Mouse (Mus musculus) hindbrain, postnatal 0 days (tissue): Measurements from ENCODE around the gene Calhm6. TPM values are rescaled to one million over a fixed set of nuclear protein-coding genes. Genes with fewer than 3 reads are reported as not detected.

ENCODE experiments used
- ATAC-seq: fragments of 200-750 bp; cut with Nextera tagmentation; 2 replicates; pipeline ENCODE4 v1.8.0; 2017; ENCODE audit warnings: mild to moderate bottlenecking, moderate TSS enrichment, moderate library complexity
- DNase-seq: peaks from one replicate; pipeline ENCODE4 v3.0.0-alpha.2; 2015; ENCODE audit warnings: low spot score
- H3K27ac ChIP-seq: fragments of 300-500 bp; sonication (generic); 2 replicates; pipeline ENCODE4 v1.5.1; 2014; ENCODE audit warnings: mild to moderate bottlenecking
- H3K27me3 ChIP-seq: fragments of 300-500 bp; sonication (generic); 2 replicates; pipeline ENCODE4 v1.6.1; 2014; ENCODE audit warnings: low read length, mixed read lengths; ENCODE audit not compliant: insufficient read depth
- H3K36me3 ChIP-seq: fragments of 300-500 bp; sonication (generic); 2 replicates; pipeline ENCODE4 v1.6.1; 2014; ENCODE audit warnings: low read length, mixed read lengths; ENCODE audit not compliant: insufficient read depth
- H3K4me1 ChIP-seq: fragments of 300-500 bp; sonication (generic); 2 replicates; pipeline ENCODE4 v1.6.1; 2014; ENCODE audit warnings: antibody characterized with exemption, low read length, mixed read lengths; ENCODE audit not compliant: insufficient read depth
- H3K4me2 ChIP-seq: fragments of 300-500 bp; sonication (generic); 2 replicates; pipeline ENCODE4 v1.6.1; 2014; ENCODE audit warnings: low read depth, mild to moderate bottlenecking, low read length, moderate library complexity, mixed read lengths
- H3K4me3 ChIP-seq: fragments of 300-500 bp; sonication (generic); 2 replicates; pipeline ENCODE4 v1.5.1; 2014; ENCODE audit warnings: low read length
- H3K9ac ChIP-seq: fragments of 300-500 bp; sonication (generic); replicated peaks from 2 replicates; pipeline ENCODE4 v1.6.1; 2014; ENCODE audit warnings: mild to moderate bottlenecking, low read length, moderate library complexity, mixed read lengths
- H3K9me3 ChIP-seq: fragments of 300-500 bp; sonication (generic); 2 replicates; pipeline ENCODE4 v1.6.1; 2016; ENCODE audit warnings: low read length, mixed read lengths
- CTCF ChIP-seq: IDR thresholded peaks from 2 replicates; pipeline ENCODE4 v1.5.1; 2016; ENCODE audit warnings: antibody characterized with exemption, control low read depth, low read depth
- WGBS: fragments of 180-500 bp; shearing (Covaris S2); extraction: QIAGEN DNeasy Blood & Tissue Kit; methylation state at CpG from one replicate; pipeline ENCODE4 v1.1.7; 2014; 5-methylcytosine and 5-hydroxymethylcytosine counted together
- polyA plus RNA-seq: library from polyadenylated mRNA; unstranded; fragments of >200 nt; fragmentation: Nextera tagmentation; extraction: Ambion mirVana; gene quantifications from 2 replicates; pipeline ENCODE4 v1.2.1, GENCODE M21; 2015
- total RNA-seq: library from RNA; depleted of rRNA; stranded (reverse); fragments of >200 nt; gene quantifications from 2 replicates; pipeline ENCODE4 v1.2.3, GENCODE M21; 2014; rRNA removed

Gene Calhm6
- total and polyA plus RNA-seq, 2 experiments from 2014 or later, result 0.16 to 1.1 TPM

DNA sequence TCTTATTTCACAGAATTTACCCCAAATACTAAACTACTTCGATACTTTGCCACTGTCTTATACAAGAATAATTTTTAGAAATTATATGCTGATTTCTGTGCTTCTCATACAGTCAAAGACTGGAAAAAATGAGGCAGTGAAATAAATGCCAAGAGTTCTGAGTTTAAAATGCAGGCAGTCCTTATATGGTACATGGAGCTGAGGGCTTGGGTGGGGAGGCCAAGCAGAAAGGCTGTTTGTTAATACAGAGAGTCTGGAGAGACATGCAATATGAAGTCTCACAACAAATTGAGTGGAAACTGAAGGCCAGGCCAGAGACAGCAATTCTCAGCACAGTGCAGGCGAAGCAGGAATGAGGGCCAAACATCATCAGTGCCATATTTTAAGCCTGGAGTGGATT lies 39.3 kb downstream of the Calhm6 start:
- Histone ChIP-seq H3K4me1 (no peaks in the 10 kb centered on the region), H3K9ac (no peak overlapping the region), H3K27ac (no peak overlapping the region), H3K9me3 (no peaks in the 10 kb centered on the region), H3K27me3 (no peaks in the 10 kb centered on the region), H3K4me2 (no peak overlapping the region), H3K4me3 (no peak overlapping the region), H3K36me3 (no peaks in the 10 kb centered on the region)
- no peak for DNase-seq
- 90% methylated on average over 2 of the region's 2 CpGs for WGBS
- TF ChIP-seq CTCF, result no peak
- no peak for ATAC-seq

DNA sequence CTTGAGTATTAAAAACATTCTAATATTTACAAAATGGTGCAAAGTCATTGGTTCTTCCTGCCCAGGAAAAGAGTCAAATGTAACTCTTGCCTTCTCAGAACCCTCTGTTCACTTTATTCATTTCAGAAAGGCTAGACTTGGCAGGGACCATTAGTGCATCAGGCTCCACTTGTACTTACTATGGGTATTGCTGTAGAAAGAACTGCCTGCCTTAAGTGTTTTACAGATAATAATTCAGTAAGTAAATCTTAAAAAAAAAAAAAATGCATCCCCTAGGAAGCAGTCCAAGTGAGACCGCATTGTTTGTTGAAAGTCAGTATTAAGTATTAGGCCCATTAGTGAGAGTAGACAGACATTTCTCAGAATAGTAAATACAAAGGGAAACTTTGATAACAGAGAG lies 41.3 kb downstream of the Calhm6 start:
- Histone ChIP-seq H3K27ac (no peak overlapping the region), H3K9ac (no peak overlapping the region), H3K27me3 (no peaks in the 10 kb centered on the region), H3K4me3 (no peak overlapping the region), H3K4me1 (no peaks in the 10 kb centered on the region), H3K9me3 (no peaks in the 10 kb centered on the region), H3K4me2 (no peak overlapping the region), H3K36me3 (no peaks in the 10 kb centered on the region)
- no peak for TF ChIP-seq CTCF
- ATAC-seq, result no peak
- 94% methylated on average over 1 of the region's 1 CpGs for WGBS
- DNase-seq, result no peak

Other genes starting within 250 kb of the Calhm6 start
- gene Rsph4a, start 222.9 kb downstream of the Calhm6 start, total RNA-seq, result 0.97 and 2.2 TPM in 2 replicates
- gene Rsph4a, start 222.9 kb downstream of the Calhm6 start, polyA plus RNA-seq, result 1.3 and 1.4 TPM in 2 replicates
- gene Zup1, start 176.7 kb downstream of the Calhm6 start, total RNA-seq, result 11.1 and 13.9 TPM in 2 replicates
- 11.1 and 12.9 TPM in 2 replicates for gene Zup1, start 176.7 kb downstream of the Calhm6 start, polyA plus RNA-seq
- gene Rwdd1, start 108.4 kb downstream of the Calhm6 start, total RNA-seq, result 110 TPM in 2 replicates
- gene Rwdd1, start 108.4 kb downstream of the Calhm6 start, polyA plus RNA-seq, result 169 and 177 TPM in 2 replicates
- gene Trappc3l, start 90.4 kb downstream of the Calhm6 start, total RNA-seq, result not detected in 2 replicates
- not detected in 2 replicates for gene Trappc3l, start 90.4 kb downstream of the Calhm6 start, polyA plus RNA-seq
- gene Calhm4, start 83.7 kb downstream of the Calhm6 start, total RNA-seq, result not detected in 2 replicates
- not detected in 2 replicates for gene Calhm4, start 83.7 kb downstream of the Calhm6 start, polyA plus RNA-seq
- gene Calhm5, start 31.5 kb downstream of the Calhm6 start, total RNA-seq, result 0.72 and 0.94 TPM in 2 replicates
- 0.72 and 0.79 TPM in 2 replicates for gene Calhm5, start 31.5 kb downstream of the Calhm6 start, polyA plus RNA-seq
- gene Dse, start 79.7 kb upstream of the Calhm6 start, total RNA-seq, result 21.0 and 24.0 TPM in 2 replicates
- 5.4 and 5.6 TPM in 2 replicates for gene Dse, start 79.7 kb upstream of the Calhm6 start, polyA plus RNA-seq
- 75.1 and 81.5 TPM in 2 replicates for gene Tspyl1, start 154.2 kb upstream of the Calhm6 start, total RNA-seq
- 129 and 132 TPM in 2 replicates for gene Tspyl1, start 154.2 kb upstream of the Calhm6 start, polyA plus RNA-seq
- gene Tspyl4, start 169.5 kb upstream of the Calhm6 start, total RNA-seq, result 482 and 493 TPM in 2 replicates
- 400 and 429 TPM in 2 replicates for gene Tspyl4, start 169.5 kb upstream of the Calhm6 start, polyA plus RNA-seq